Mouse (Mus musculus) forebrain, postnatal 0 days (tissue): Measurements from ENCODE around the gene Ghitm. TPM values are rescaled to one million over a fixed set of nuclear protein-coding genes. Genes with fewer than 3 reads are reported as not detected.

Experiments used
- ATAC-seq: fragments of 200-750 bp; cut with Nextera tagmentation; 2 replicates; pipeline ENCODE4 v1.8.0; 2017; ENCODE audit warnings: mild to moderate bottlenecking, moderate library complexity
- DNase-seq: peaks from one replicate; pipeline ENCODE4 v3.0.0-alpha.2; 2015
- H3K27ac ChIP-seq: fragments of 300-500 bp; sonication (generic); 2 replicates; pipeline ENCODE4 v1.5.1; 2014; ENCODE audit warnings: low read depth, mild to moderate bottlenecking, antibody characterized with exemption, low read length, moderate library complexity, mixed read lengths
- H3K27me3 ChIP-seq: fragments of 300-500 bp; sonication (generic); 2 replicates; pipeline ENCODE4 v1.6.1; 2014; ENCODE audit warnings: mild to moderate bottlenecking, low read length, mixed read lengths; ENCODE audit not compliant: insufficient read depth
- H3K36me3 ChIP-seq: fragments of 300-500 bp; sonication (generic); 2 replicates; pipeline ENCODE4 v1.6.1; 2014; ENCODE audit warnings: mild to moderate bottlenecking, moderate library complexity; ENCODE audit not compliant: insufficient read depth
- H3K4me1 ChIP-seq: fragments of 300-500 bp; sonication (generic); 2 replicates; pipeline ENCODE4 v1.6.1; 2014; ENCODE audit warnings: antibody characterized with exemption; ENCODE audit not compliant: insufficient read depth
- H3K4me2 ChIP-seq: fragments of 300-500 bp; sonication (generic); 2 replicates; pipeline ENCODE4 v1.6.1; 2014; ENCODE audit warnings: low read depth, mild to moderate bottlenecking, moderate library complexity
- H3K4me3 ChIP-seq: fragments of 300-500 bp; sonication (generic); 2 replicates; pipeline ENCODE4 v1.5.1; 2014; ENCODE audit warnings: low read depth, low read length, mixed read lengths
- H3K9ac ChIP-seq: fragments of 300-500 bp; sonication (generic); 2 replicates; pipeline ENCODE4 v1.6.1; 2014; ENCODE audit warnings: mild to moderate bottlenecking
- H3K9me3 ChIP-seq: fragments of 300-500 bp; sonication (generic); 2 replicates; pipeline ENCODE4 v1.6.1; 2016; ENCODE audit warnings: low read length
- CTCF ChIP-seq: sonication (generic); IDR thresholded peaks from 2 replicates; pipeline ENCODE4 v1.5.1; 2016; ENCODE audit warnings: antibody characterized with exemption, control low read depth, low read depth
- WGBS: fragments of 180-500 bp; shearing (Covaris S2); extraction: QIAGEN DNeasy Blood & Tissue Kit; methylation state at CpG from one replicate; pipeline ENCODE4 v1.1.7; 2014; 5-methylcytosine and 5-hydroxymethylcytosine counted together
- polyA plus RNA-seq: library from polyadenylated mRNA; unstranded; fragments of >200 nt; fragmentation: Nextera tagmentation; extraction: Ambion mirVana; gene quantifications from 2 replicates; pipeline ENCODE4 v1.2.1, GENCODE M21; 2015
- total RNA-seq: library from RNA; depleted of rRNA; stranded (reverse); fragments of >200 nt; gene quantifications from 2 replicates; pipeline ENCODE4 v1.2.3, GENCODE M21; 2014; rRNA removed

The Ghitm gene
- total RNA-seq (70.2 and 85.8 TPM in 2 replicates), polyA plus RNA-seq (148 and 187 TPM in 2 replicates)

DNA sequence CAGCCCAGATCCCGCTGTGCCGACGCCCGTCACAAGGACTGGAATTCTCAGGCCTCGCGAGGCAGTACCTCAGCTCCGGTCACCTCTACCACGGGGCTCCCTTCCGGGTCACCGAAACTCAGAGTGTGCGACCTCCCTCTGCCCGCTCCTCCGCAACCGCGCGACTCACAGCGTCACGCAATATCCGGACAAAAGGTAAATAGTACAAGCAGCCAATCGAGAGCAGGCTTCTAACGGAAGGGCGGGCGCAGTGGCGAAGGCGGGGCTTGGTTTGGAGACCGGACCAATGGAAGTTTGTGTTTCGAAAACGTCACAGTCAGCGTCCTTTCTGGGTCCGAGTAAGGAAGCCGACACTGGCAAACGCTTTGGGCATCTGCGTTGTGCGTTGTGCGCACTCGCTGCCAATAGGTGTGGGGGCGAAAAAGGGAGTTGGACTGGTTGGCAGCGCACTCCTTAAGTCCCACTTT, at the start of gene Ghitm:
TSS of gene Ghitm (minus strand) at position 146 of the 467 bp plus-strand sequence.
- WGBS = under 1% methylated on average over 38 of the region's 38 CpGs
- H3K4me1 ChIP-seq = peaks cover 4% of the 10 kb centered on the region; the same call in 1 of the 2 replicates
- TF ChIP-seq CTCF = no peak
- no peaks in the 10 kb centered on the region for H3K9me3 ChIP-seq
- peak; percentile 97 for DNase-seq
- ATAC-seq = peak; percentile 99
- H3K27ac ChIP-seq = peak within 1 kb of the TSS; percentile 84
- peak within 1 kb of the TSS; percentile 92 for H3K4me3 ChIP-seq
- H3K9ac ChIP-seq = peak within 1 kb of the TSS; percentile 91
- no peaks in the 10 kb centered on the region for H3K27me3 ChIP-seq
- peaks cover 13% of the 10 kb centered on the region for H3K36me3 ChIP-seq
- peak within 1 kb of the TSS; percentile 62 for H3K4me2 ChIP-seq

DNA sequence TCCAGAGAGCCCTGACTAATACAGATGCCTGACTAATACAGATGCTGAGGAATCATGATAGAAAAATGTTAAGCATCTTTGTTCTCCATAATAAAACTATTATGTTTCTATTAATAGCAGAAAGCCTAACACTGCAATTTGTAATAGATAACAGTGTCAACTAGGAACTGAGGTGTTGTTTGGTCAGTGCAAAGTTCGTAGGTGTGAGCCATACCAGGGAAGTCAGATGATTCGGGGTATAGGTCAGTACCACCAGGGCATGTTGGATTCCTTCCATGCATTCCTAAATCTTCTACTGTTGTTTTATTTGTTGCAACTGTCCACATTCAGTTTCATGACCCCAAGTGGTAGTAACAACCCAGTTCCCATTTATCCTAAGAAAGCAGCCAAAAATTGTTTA, 49.8 kb upstream of the Ghitm start:
- Histone ChIP-seq H3K4me1 (no peaks in the 10 kb centered on the region), H3K36me3 (no peaks in the 10 kb centered on the region), H3K27me3 (no peaks in the 10 kb centered on the region), H3K27ac (no peak overlapping the region), H3K9me3 (no peaks in the 10 kb centered on the region), H3K9ac (no peak overlapping the region), H3K4me2 (no peak overlapping the region), H3K4me3 (no peak overlapping the region)
- WGBS = 86% methylated on average over 2 of the region's 2 CpGs
- no peak for DNase-seq
- TF ChIP-seq CTCF = no peak
- ATAC-seq = no peak

- Histone ChIP-seq H3K4me1 (no peaks in the 10 kb centered on the region), H3K27ac (no peak overlapping the region), H3K4me2 (no peak overlapping the region), H3K9ac (no peak overlapping the region), H3K36me3 (no peaks in the 10 kb centered on the region), H3K4me3 (no peak overlapping the region), H3K27me3 (no peaks in the 10 kb centered on the region), H3K9me3 (no peaks in the 10 kb centered on the region)
- ATAC-seq (no peak), DNase-seq (no peak)
- 86% methylated on average over 3 of the region's 3 CpGs for WGBS
- TF ChIP-seq CTCF = peak; percentile 37
Measured at GRCm38 (mm10) chr14:37174484-37174883, 39.4 kb upstream of the Ghitm start.

GRCm38 (mm10) chr14:37165266-37165926, 30.3 kb upstream of the Ghitm start:
- no peak overlapping the region for H3K27ac ChIP-seq
- H3K4me3 ChIP-seq = no peak overlapping the region
- no peaks in the 10 kb centered on the region for H3K9me3 ChIP-seq
- no peak overlapping the region for H3K9ac ChIP-seq
- no peaks in the 10 kb centered on the region for H3K4me1 ChIP-seq
- peak; percentile 70 for TF ChIP-seq CTCF
- H3K36me3 ChIP-seq = no peaks in the 10 kb centered on the region
- peak; percentile 77 for ATAC-seq
- 50% methylated on average over 1 of the region's 1 CpGs for WGBS
- no peak overlapping the region for H3K4me2 ChIP-seq
- DNase-seq = peak; percentile 66
- no peaks in the 10 kb centered on the region for H3K27me3 ChIP-seq

DNA sequence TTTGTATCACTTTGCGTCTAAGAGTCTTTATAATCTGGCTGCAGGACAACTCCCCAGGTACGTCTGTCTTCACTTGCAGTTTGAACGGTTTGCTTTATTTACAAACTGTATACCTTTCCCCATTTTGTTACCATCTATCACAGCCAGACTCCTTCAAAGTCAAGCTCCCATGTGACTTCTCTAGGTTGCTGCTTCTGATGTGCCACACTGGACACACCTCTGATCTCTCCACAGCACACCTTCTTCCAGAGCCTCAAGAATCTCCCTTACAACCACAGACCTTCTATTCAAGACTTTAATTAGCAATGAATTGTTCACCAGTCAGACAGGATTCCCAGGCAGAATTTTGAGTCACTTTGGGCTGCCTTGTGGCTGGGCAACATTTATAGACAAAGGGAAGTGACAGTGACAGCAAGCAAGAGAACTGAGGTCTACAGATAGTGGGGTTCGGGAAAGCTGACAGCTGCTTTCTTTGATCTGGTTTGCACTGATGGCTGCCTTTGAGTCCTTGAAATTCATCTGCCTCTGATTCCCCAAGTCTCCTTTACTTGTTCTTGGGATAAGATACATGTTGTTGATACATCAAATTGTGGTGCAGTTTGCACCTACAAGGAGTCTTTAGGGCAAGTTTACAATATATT, 29.4 kb upstream of the Ghitm start:
- 72% methylated on average over 4 of the region's 4 CpGs for WGBS
- no peak overlapping the region for H3K4me2 ChIP-seq
- H3K36me3 ChIP-seq = no peaks in the 10 kb centered on the region
- ATAC-seq = no peak
- DNase-seq = no peak
- no peaks in the 10 kb centered on the region for H3K27me3 ChIP-seq
- H3K9ac ChIP-seq = no peak overlapping the region
- H3K4me3 ChIP-seq = no peak overlapping the region
- H3K27ac ChIP-seq = no peak overlapping the region
- H3K4me1 ChIP-seq = no peaks in the 10 kb centered on the region
- TF ChIP-seq CTCF = no peak
- H3K9me3 ChIP-seq = no peaks in the 10 kb centered on the region

- Histone ChIP-seq H3K9me3 (no peaks in the 10 kb centered on the region), H3K4me3 (no peak overlapping the region), H3K36me3 (no peaks in the 10 kb centered on the region), H3K9ac (no peak overlapping the region), H3K27me3 (no peaks in the 10 kb centered on the region), H3K27ac (no peak overlapping the region), H3K4me2 (no peak overlapping the region), H3K4me1 (no peaks in the 10 kb centered on the region)
- ATAC-seq = no peak
- 82% methylated on average over 4 of the region's 4 CpGs for WGBS
- no peak for TF ChIP-seq CTCF
- DNase-seq = no peak
Measured at GRCm38 (mm10) chr14:37163277-37163956, 28.3 kb upstream of the Ghitm start.

DNA sequence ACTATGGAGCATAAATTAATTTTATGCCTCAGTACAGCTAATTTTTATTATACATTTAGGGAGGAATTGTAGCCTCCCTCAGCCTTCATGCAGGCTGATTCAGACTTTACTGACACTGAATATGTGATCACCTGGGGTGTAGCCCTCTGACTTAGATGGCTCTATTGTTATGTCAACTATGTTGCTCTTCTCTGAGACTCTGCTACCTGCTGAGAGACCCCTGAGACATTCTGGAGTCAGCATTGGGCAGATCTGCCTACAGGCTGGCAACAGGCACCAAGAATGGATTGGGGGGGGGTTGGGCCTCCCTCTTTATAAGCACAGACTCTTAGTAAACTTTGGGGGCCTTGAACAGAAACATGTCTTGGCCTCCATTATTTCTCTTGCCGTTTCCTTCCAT, 19.3 kb upstream of the Ghitm start:
- 82% methylated on average over 1 of the region's 1 CpGs for WGBS
- ATAC-seq (no peak), DNase-seq (no peak)
- TF ChIP-seq CTCF = no peak
- Histone ChIP-seq H3K27me3 (no peaks in the 10 kb centered on the region), H3K9me3 (0 out of 2 replicates have a peak, but pooled peaks cover 7% of the 10 kb centered on the region), H3K36me3 (no peaks in the 10 kb centered on the region), H3K9ac (no peak overlapping the region), H3K4me2 (no peak overlapping the region), H3K27ac (no peak overlapping the region), H3K4me3 (no peak overlapping the region), H3K4me1 (no peaks in the 10 kb centered on the region)
